Mouse (Mus musculus) CH12F3 (cell line): ENCODE measurements around the gene Sec62.
"Not testable (repeated sequence)": the region's sequence is repeated elsewhere in the genome, so short reads cannot be mapped to it uniquely, and the experiment has no call there.

Experiments
- in situ Hi-C: fragments of 300-500 bp; cut with MboI; formaldehyde crosslinking; loops from 2 replicates; pipeline ENCODE4 v1.14.3; 2020; ENCODE audit warnings: low sequenced_read_pairs

Sec62 gene

GRCm38 (mm10) chr3:30831848-30832606 lies 39.4 kb downstream of the Sec62 start:
- in situ Hi-C loops = no loop called here

- in situ Hi-C loops = no loop called here
Observed at GRCm38 (mm10) chr3:30833254-30833653, 40.6 kb downstream of the Sec62 start.

- in situ Hi-C loops = no loop called here
Observed at GRCm38 (mm10) chr3:30845755-30846154, 53.1 kb downstream of the Sec62 start.

GRCm38 (mm10) chr3:30847413-30847812 lies 54.7 kb downstream of the Sec62 start:
- in situ Hi-C loops = no loop called here

GRCm38 (mm10) chr3:30851422-30851821 lies 58.7 kb downstream of the Sec62 start:
- in situ Hi-C loops = no loop called here

- in situ Hi-C loops = no loop called here
Observed at GRCm38 (mm10) chr3:30853596-30853995, 60.9 kb downstream of the Sec62 start.

- in situ Hi-C loops = no loop called here
Observed at GRCm38 (mm10) chr3:30855604-30856458, 63.2 kb downstream of the Sec62 start, which contains the start of gene Gpr160. Gpr160 (plus strand) TSS chr3:30855950.

- in situ Hi-C loops = not testable (repeated sequence)
Observed at GRCm38 (mm10) chr3:30859599-30859998, 66.9 kb downstream of the Sec62 start.

GRCm38 (mm10) chr3:30860705-30861104 lies 68.0 kb downstream of the Sec62 start:
- in situ Hi-C loops = no loop called here

- in situ Hi-C loops = no loop called here
Observed at GRCm38 (mm10) chr3:30863712-30864435, 71.2 kb downstream of the Sec62 start.

- in situ Hi-C loops = no loop called here
Observed at GRCm38 (mm10) chr3:30864640-30865039, 72.0 kb downstream of the Sec62 start.

GRCm38 (mm10) chr3:30868176-30868575 lies 75.5 kb downstream of the Sec62 start:
- in situ Hi-C loops = no loop called here

GRCm38 (mm10) chr3:30868625-30869024 lies 76.0 kb downstream of the Sec62 start:
- in situ Hi-C loops = no loop called here

- in situ Hi-C loops = no loop called here
Observed at GRCm38 (mm10) chr3:30869995-30870394, 77.3 kb downstream of the Sec62 start.
